Mouse (Mus musculus): ENCODE measurements around the gene Mtch2. TPM values are rescaled to one million over a fixed set of nuclear protein-coding genes. Genes with fewer than 3 reads are reported as not detected.
"Not testable (repeated sequence)": the region's sequence is repeated elsewhere in the genome, so short reads cannot be mapped to it uniquely, and the experiment has no call there.

Mtch2 gene
- polyA plus RNA-seq, 1 experiment from 2014 or later: 284 TPM

DNA sequence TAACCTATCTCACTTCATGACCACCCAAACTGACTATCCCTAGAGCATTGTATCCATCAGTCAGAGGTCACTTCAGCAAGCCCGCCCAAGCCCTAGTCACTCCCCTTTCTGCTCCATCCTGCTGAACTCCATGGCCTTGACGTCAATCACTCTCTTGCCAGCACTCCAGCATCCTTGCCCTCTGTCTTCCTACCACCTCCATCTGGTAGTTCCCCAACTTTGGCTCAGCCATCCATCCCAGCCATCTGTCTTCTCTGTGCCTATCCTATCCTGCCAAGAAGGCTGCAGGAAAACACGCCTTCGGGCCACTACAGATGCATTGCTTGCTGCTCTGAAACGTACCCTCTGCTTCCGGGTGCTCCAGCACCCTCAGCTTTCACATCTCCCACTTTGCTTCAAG, 23.2 kb upstream of the Mtch2 start:
- Histone ChIP-seq H3K4me3 (ENCODE audit: low read depth, low read length) (no peak overlapping the region), H3K9me3 (ENCODE audit: control insufficient read depth, low read length) (no peaks in the 10 kb centered on the region), H3K27ac (ENCODE audit: low read depth, low read length) (no peak overlapping the region), H3K9ac (ENCODE audit: low read depth, low read length) (no peak overlapping the region), H3K4me2 (replicated peaks; ENCODE audit: low read depth, low read length) (no peak overlapping the region), H3K4me1 (replicated peaks; ENCODE audit: control insufficient read depth, insufficient read depth, low read length) (no peaks in the 10 kb centered on the region), H3K36me3 (ENCODE audit: control insufficient read depth, insufficient read depth, low read length) (no peaks in the 10 kb centered on the region), H3K27me3 (ENCODE audit: control insufficient read depth, insufficient read depth, low read length) (no peaks in the 10 kb centered on the region)
- DNase-seq (ENCODE audit: low spot score) (no peak), ATAC-seq (ENCODE audit: low FRiP score) (no peak)
- 84% methylated on average over 6 of the region's 6 CpGs for WGBS

DNA sequence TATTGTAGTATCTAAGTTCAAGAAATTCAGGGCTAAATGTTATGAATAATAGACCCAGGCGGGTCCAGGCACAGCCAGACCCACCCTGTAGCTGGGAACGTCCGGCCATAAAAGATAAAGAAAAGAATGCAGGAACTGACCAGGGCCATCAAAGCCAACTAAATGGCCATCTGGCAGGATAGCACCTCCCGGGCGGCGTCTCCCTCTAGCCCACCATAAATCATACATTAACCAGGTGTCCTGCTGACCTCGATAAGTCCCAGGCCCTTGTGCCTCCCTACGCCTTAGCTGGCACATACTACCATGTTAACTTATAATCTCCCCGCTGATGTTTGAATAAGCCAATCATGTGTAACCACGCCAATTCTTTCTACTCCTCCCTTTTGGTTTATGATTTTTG, 22.4 kb upstream of the Mtch2 start:
- H3K4me3 ChIP-seq (ENCODE audit: low read depth, low read length); ATAC-seq (ENCODE audit: low FRiP score): not testable (repeated sequence)
- 89% methylated on average over 10 of the region's 10 CpGs for WGBS

DNA sequence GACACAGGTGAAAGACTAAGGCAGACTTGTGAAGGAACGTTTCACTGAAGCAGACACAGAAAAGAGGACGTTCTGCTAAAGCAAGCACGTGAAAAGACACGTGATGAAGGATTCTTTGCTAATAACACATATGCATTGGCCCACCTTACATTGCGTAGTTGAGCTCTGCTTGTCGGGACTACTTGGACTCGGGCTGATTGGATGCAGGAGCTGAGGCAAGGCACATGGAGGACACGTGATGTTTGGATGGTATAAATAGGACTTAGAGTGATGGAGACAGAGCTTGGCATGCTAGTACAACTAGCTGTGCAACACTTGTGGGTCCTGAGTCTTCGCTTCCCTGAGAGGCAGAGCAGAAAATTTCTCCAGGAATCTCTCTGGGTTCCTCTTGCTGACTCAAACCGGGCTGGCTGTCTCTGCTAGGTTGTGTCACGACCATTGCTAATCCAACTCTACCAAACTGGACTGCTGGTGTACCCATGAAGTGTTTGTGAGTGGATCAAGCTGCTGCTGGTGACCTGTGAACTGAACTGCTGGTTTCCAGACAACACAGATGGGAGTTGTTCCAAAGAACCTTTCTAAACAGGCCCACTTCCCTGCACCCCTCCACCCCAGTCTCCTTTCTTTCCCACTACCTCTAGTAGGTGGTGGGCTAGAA, 21.3 kb upstream of the Mtch2 start:
- no peaks in the 10 kb centered on the region for H3K27me3 ChIP-seq (ENCODE audit: control insufficient read depth, insufficient read depth, low read length)
- H3K27ac ChIP-seq (ENCODE audit: low read depth, low read length): no peak overlapping the region
- no peak overlapping the region for H3K9ac ChIP-seq (ENCODE audit: low read depth, low read length)
- ATAC-seq (ENCODE audit: low FRiP score): no peak
- H3K36me3 ChIP-seq (ENCODE audit: control insufficient read depth, insufficient read depth, low read length): no peaks in the 10 kb centered on the region
- no peak overlapping the region for H3K4me2 ChIP-seq (replicated peaks; ENCODE audit: low read depth, low read length)
- no peak overlapping the region for H3K4me3 ChIP-seq (ENCODE audit: low read depth, low read length)
- no peak for DNase-seq (ENCODE audit: low spot score)
- H3K9me3 ChIP-seq (ENCODE audit: control insufficient read depth, low read length): no peaks in the 10 kb centered on the region
- H3K4me1 ChIP-seq (replicated peaks; ENCODE audit: control insufficient read depth, insufficient read depth, low read length): no peaks in the 10 kb centered on the region
- WGBS: 87% methylated on average over 11 of the region's 11 CpGs

More for the DNA sequence above, 22.4 kb upstream of the Mtch2 start:
- not testable (repeated sequence) for H3K27ac ChIP-seq (ENCODE audit: low read depth, low read length); H3K4me1 ChIP-seq (replicated peaks; ENCODE audit: control insufficient read depth, insufficient read depth, low read length); H3K9me3 ChIP-seq (ENCODE audit: control insufficient read depth, low read length); H3K4me2 ChIP-seq (replicated peaks; ENCODE audit: low read depth, low read length); H3K9ac ChIP-seq (ENCODE audit: low read depth, low read length); H3K36me3 ChIP-seq (ENCODE audit: control insufficient read depth, insufficient read depth, low read length); DNase-seq (ENCODE audit: low spot score); H3K27me3 ChIP-seq (ENCODE audit: control insufficient read depth, insufficient read depth, low read length)

DNA sequence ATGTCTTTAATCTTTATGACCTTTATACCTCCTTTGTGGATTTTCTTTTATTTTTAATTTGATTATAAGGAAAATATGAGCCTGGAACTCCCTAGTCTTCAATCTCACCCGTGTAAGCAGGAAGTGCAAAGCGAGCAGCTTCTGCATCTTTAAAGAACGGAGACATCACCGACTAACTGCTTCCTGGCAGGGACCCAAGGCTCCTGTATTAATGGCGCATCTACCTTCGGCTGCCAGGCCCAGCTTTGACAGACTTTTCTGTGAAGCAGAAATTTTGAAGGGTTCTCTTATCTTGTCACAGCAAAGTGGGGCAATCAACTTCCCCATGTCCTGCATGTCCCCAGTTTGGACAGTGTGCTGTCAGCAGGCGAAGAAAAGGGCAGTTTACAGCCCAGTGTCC, 18.2 kb upstream of the Mtch2 start:
- Histone ChIP-seq H3K36me3 (ENCODE audit: control insufficient read depth, insufficient read depth, low read length) (no peaks in the 10 kb centered on the region), H3K9me3 (ENCODE audit: control insufficient read depth, low read length) (no peaks in the 10 kb centered on the region), H3K27me3 (ENCODE audit: control insufficient read depth, insufficient read depth, low read length) (no peaks in the 10 kb centered on the region; the same call in 1 of the 2 replicates), H3K4me2 (replicated peaks; ENCODE audit: low read depth, low read length) (no peak overlapping the region), H3K9ac (ENCODE audit: low read depth, low read length) (no peak overlapping the region), H3K4me1 (replicated peaks; ENCODE audit: control insufficient read depth, insufficient read depth, low read length) (no peaks in the 10 kb centered on the region), H3K4me3 (ENCODE audit: low read depth, low read length) (no peak overlapping the region), H3K27ac (ENCODE audit: low read depth, low read length) (no peak overlapping the region)
- DNase-seq (ENCODE audit: low spot score): no peak
- ATAC-seq (ENCODE audit: low FRiP score): no peak
- 76% methylated on average over 7 of the region's 7 CpGs for WGBS

DNA sequence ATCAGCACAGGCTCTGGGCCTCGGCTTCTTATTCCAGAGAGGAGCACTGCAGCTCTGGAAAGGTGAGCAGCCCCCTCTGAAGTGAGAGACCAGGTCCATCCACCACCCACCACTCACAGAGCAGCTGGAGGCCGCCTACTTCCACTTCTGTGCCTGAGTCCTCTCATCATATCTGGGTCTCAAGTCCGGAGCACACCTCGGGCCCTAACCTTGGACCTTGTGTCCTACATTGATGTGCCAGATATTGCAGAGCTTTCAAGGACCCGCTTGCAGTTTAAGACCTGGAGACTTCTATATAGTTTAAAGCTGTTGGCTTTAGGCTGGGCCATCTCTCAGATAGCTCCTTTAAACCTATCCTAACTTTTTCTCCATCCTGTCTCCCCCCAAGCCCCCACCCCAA, 13.5 kb upstream of the Mtch2 start:
- Histone ChIP-seq H3K4me2 (replicated peaks; ENCODE audit: low read depth, low read length) (no peak overlapping the region), H3K27me3 (ENCODE audit: control insufficient read depth, insufficient read depth, low read length) (no peaks in the 10 kb centered on the region; the same call in 1 of the 2 replicates), H3K9me3 (ENCODE audit: control insufficient read depth, low read length) (no peaks in the 10 kb centered on the region), H3K4me1 (replicated peaks; ENCODE audit: control insufficient read depth, insufficient read depth, low read length) (no peaks in the 10 kb centered on the region), H3K27ac (ENCODE audit: low read depth, low read length) (no peak overlapping the region), H3K4me3 (ENCODE audit: low read depth, low read length) (no peak overlapping the region), H3K36me3 (ENCODE audit: control insufficient read depth, insufficient read depth, low read length) (no peaks in the 10 kb centered on the region), H3K9ac (ENCODE audit: low read depth, low read length) (no peak overlapping the region)
- ATAC-seq (ENCODE audit: low FRiP score) (no peak), DNase-seq (ENCODE audit: low spot score) (no peak)
- 82% methylated on average over 5 of the region's 5 CpGs for WGBS

DNA sequence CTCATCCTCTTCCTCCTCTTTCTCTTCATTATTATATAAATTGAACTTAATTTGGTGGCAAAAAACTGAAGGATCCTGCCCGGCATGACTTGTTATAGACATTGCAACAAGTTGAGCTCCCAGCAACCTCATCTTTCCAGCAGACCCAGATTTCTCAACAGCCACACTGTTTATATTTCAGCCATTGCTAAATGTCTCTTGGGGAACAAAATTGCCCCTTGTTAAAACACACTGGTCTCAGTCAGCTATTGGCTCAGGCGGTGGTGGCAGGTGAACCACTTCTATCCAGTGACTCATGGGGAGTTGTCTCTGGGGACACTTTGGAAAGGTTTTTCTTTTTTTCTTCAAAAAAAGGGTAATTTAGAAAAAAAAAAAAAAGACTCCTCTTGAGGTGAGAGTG, 8.3 kb upstream of the Mtch2 start:
- Histone ChIP-seq H3K9ac (ENCODE audit: low read depth, low read length) (no peak overlapping the region), H3K36me3 (ENCODE audit: control insufficient read depth, insufficient read depth, low read length) (no peaks in the 10 kb centered on the region), H3K4me3 (ENCODE audit: low read depth, low read length) (no peak overlapping the region), H3K27ac (ENCODE audit: low read depth, low read length) (no peak overlapping the region), H3K9me3 (ENCODE audit: control insufficient read depth, low read length) (no peaks in the 10 kb centered on the region), H3K27me3 (ENCODE audit: control insufficient read depth, insufficient read depth, low read length) (no peaks in the 10 kb centered on the region; the same call in 1 of the 2 replicates), H3K4me2 (replicated peaks; ENCODE audit: low read depth, low read length) (no peak overlapping the region), H3K4me1 (replicated peaks; ENCODE audit: control insufficient read depth, insufficient read depth, low read length) (no peaks in the 10 kb centered on the region)
- ATAC-seq (ENCODE audit: low FRiP score) (no peak), DNase-seq (ENCODE audit: low spot score) (no peak)
- WGBS: 92% methylated on average over 2 of the region's 2 CpGs

DNA sequence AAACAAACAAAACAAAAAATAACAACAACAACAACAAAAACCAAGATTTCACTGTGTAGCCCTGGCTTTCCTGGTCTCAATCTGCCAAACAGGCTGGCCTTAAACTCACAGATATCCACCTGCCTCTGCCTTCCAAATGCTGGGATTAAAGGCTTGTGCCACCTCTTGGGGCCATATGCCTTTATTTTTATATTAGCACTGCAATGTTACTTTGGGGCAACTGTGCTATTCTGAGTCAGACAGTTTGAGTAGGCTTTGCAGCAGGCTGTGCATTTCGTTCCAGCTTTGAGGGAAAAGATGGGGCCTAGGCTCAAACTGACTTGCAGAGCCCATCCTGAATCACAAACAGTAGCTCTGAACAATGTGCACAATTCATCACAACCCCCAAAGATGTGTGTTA, 3.3 kb upstream of the Mtch2 start:
- no peak for ATAC-seq (ENCODE audit: low FRiP score)

DNA sequence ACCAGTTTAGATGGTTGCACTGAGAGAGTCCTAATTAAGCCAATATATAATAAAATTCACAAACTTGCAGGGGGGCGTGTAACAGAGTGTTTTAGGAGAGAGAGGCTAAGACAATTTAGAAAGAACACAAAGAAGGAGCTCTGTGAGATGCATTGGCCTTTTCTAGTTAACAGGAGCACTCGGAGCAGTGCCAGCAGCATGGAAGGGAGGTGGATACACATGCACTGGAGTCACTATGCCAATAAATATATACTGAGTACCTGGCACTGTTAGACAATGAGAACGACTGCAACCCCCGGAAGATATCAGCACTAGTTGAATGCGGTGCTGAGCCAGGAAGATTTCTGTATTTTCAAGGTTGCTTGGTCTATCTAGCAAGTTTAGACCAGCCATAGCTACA, 2.7 kb upstream of the Mtch2 start:
- 75% methylated on average over 5 of the region's 5 CpGs for WGBS
- H3K4me2 ChIP-seq (replicated peaks; ENCODE audit: low read depth, low read length): no peak overlapping the region
- no peaks in the 10 kb centered on the region; the same call in 1 of the 2 replicates for H3K4me1 ChIP-seq (replicated peaks; ENCODE audit: control insufficient read depth, insufficient read depth, low read length)
- no peaks in the 10 kb centered on the region for H3K27me3 ChIP-seq (ENCODE audit: control insufficient read depth, insufficient read depth, low read length)
- no peaks in the 10 kb centered on the region for H3K9me3 ChIP-seq (ENCODE audit: control insufficient read depth, low read length)
- DNase-seq (ENCODE audit: low spot score): no peak
- H3K4me3 ChIP-seq (ENCODE audit: low read depth, low read length): no peak overlapping the region
- H3K27ac ChIP-seq (ENCODE audit: low read depth, low read length): no peak overlapping the region
- no peak overlapping the region for H3K9ac ChIP-seq (ENCODE audit: low read depth, low read length)
- no peak for ATAC-seq (ENCODE audit: low FRiP score)
- no peaks in the 10 kb centered on the region for H3K36me3 ChIP-seq (ENCODE audit: control insufficient read depth, insufficient read depth, low read length)

More for the DNA sequence above, 3.3 kb upstream of the Mtch2 start:
- Histone ChIP-seq H3K9ac (ENCODE audit: low read depth, low read length) (no peak overlapping the region), H3K4me3 (ENCODE audit: low read depth, low read length) (no peak overlapping the region), H3K4me2 (replicated peaks; ENCODE audit: low read depth, low read length) (no peak overlapping the region), H3K4me1 (replicated peaks; ENCODE audit: control insufficient read depth, insufficient read depth, low read length) (no peaks in the 10 kb centered on the region; the same call in 1 of the 2 replicates), H3K27me3 (ENCODE audit: control insufficient read depth, insufficient read depth, low read length) (no peaks in the 10 kb centered on the region), H3K27ac (ENCODE audit: low read depth, low read length) (no peak overlapping the region), H3K9me3 (ENCODE audit: control insufficient read depth, low read length) (no peaks in the 10 kb centered on the region), H3K36me3 (ENCODE audit: control insufficient read depth, insufficient read depth, low read length) (no peaks in the 10 kb centered on the region)
- no peak for DNase-seq (ENCODE audit: low spot score)
- WGBS: 67% methylated on average over 1 of the region's 1 CpGs

DNA sequence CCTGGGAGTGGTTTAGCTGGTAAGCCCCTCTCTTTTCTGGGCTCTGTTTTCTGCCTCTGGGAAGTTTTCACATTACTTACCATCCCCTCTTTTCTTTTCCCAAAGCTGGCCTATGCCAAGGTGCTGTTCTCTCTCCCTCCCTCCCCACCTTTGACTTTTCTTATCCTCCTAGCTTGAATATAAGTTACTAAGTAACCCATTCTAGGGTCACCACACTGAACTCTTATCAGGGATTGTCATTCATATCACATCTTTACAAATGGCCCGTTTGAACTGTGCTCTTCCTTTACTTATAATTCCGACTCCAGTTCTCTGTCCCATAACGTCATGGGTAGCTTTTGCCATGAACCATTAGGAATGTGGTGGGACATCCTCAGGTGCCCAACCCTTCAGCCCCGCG, 1.7 kb upstream of the Mtch2 start:
- DNase-seq (ENCODE audit: low spot score) (no peak), ATAC-seq (ENCODE audit: low FRiP score) (no peak)
- no peak overlapping the region for H3K27ac ChIP-seq (ENCODE audit: low read depth, low read length)
- H3K9ac ChIP-seq (ENCODE audit: low read depth, low read length): no peak overlapping the region
- no peak overlapping the region for H3K4me2 ChIP-seq (replicated peaks; ENCODE audit: low read depth, low read length)
- H3K9me3 ChIP-seq (ENCODE audit: control insufficient read depth, low read length): no peaks in the 10 kb centered on the region
- H3K27me3 ChIP-seq (ENCODE audit: control insufficient read depth, insufficient read depth, low read length): no peaks in the 10 kb centered on the region
- WGBS: 77% methylated on average over 5 of the region's 5 CpGs
- peaks cover 1% of the 10 kb centered on the region; the same call in 1 of the 2 replicates for H3K36me3 ChIP-seq (ENCODE audit: control insufficient read depth, insufficient read depth, low read length)
- no peak overlapping the region for H3K4me3 ChIP-seq (ENCODE audit: low read depth, low read length)
- no peaks in the 10 kb centered on the region; the same call in 1 of the 2 replicates for H3K4me1 ChIP-seq (replicated peaks; ENCODE audit: control insufficient read depth, insufficient read depth, low read length)
